Mouse (Mus musculus) hindbrain, embryonic 14.5 days (tissue): ENCODE measurements around the gene Gramd1a. TPM values are rescaled to one million over a fixed set of nuclear protein-coding genes. Genes with fewer than 3 reads are reported as not detected.

ENCODE experiments used
- ATAC-seq: fragments of 200-750 bp; cut with Nextera tagmentation; 2 replicates; pipeline ENCODE4 v1.8.0; 2017; ENCODE audit warnings: moderate number of reproducible peaks, mild to moderate bottlenecking, moderate TSS enrichment, moderate library complexity; ENCODE audit not compliant: low FRiP score
- DNase-seq: peaks from one replicate; pipeline ENCODE4 v3.0.0-alpha.2; 2015; ENCODE audit warnings: low spot score
- H3K27ac ChIP-seq: fragments of 300-500 bp; sonication (generic); 2 replicates; pipeline ENCODE4 v1.5.1; 2014; ENCODE audit warnings: mild to moderate bottlenecking, moderate library complexity
- H3K27me3 ChIP-seq: fragments of 300-500 bp; sonication (generic); 2 replicates; pipeline ENCODE4 v1.6.1; 2014; ENCODE audit warnings: mild to moderate bottlenecking, low read length, mixed read lengths; ENCODE audit not compliant: control insufficient read depth, insufficient read depth
- H3K36me3 ChIP-seq: fragments of 300-500 bp; sonication (generic); replicated peaks from 2 replicates; pipeline ENCODE4 v1.6.1; 2014; ENCODE audit not compliant: control insufficient read depth, insufficient read depth
- H3K4me1 ChIP-seq: fragments of 300-500 bp; sonication (generic); replicated peaks from 2 replicates; pipeline ENCODE4 v1.6.1; 2014; ENCODE audit warnings: antibody characterized with exemption, low read length, mixed read lengths; ENCODE audit not compliant: control insufficient read depth, insufficient read depth
- H3K4me2 ChIP-seq: fragments of 300-500 bp; sonication (generic); replicated peaks from 2 replicates; pipeline ENCODE4 v1.6.1; 2014; ENCODE audit warnings: mild to moderate bottlenecking, moderate library complexity
- H3K4me3 ChIP-seq: fragments of 300-500 bp; sonication (generic); replicated peaks from 2 replicates; pipeline ENCODE4 v1.5.1; 2014; ENCODE audit warnings: mild to moderate bottlenecking, low read length
- H3K9ac ChIP-seq: fragments of 300-500 bp; sonication (generic); 2 replicates; pipeline ENCODE4 v1.6.1; 2014
- H3K9me3 ChIP-seq: fragments of 300-500 bp; sonication (generic); 2 replicates; pipeline ENCODE4 v1.6.1; 2016; ENCODE audit warnings: low read length; ENCODE audit not compliant: control insufficient read depth
- WGBS: fragments of 180-500 bp; shearing (Covaris S2); extraction: QIAGEN DNeasy Blood & Tissue Kit; methylation state at CpG from one replicate; pipeline ENCODE4 v1.1.7; 2014; 5-methylcytosine and 5-hydroxymethylcytosine counted together
- polyA plus RNA-seq: library from polyadenylated mRNA; unstranded; fragments of >200 nt; fragmentation: Nextera tagmentation; extraction: Ambion mirVana; gene quantifications from 2 replicates; pipeline ENCODE4 v1.2.1, GENCODE M21; 2014

The Gramd1a gene
- polyA plus RNA-seq, 1 experiment from 2014 or later = 191 TPM

GRCm38 (mm10) chr7:31094774-31095501 is 60.8 kb downstream of the Gramd1a start:
- Histone ChIP-seq H3K27me3 (no peaks in the 10 kb centered on the region), H3K4me3 (no peak overlapping the region), H3K27ac (no peak overlapping the region), H3K9me3 (no peaks in the 10 kb centered on the region), H3K4me2 (no peak overlapping the region), H3K4me1 (no peaks in the 10 kb centered on the region), H3K36me3 (no peaks in the 10 kb centered on the region), H3K9ac (no peak overlapping the region)
- DNase-seq = no peak
- WGBS = 26% methylated on average over 12 of the region's 12 CpGs
- no peak for ATAC-seq

- ATAC-seq = no peak
Measured at GRCm38 (mm10) chr7:31089721-31090120, 66.0 kb downstream of the Gramd1a start.

GRCm38 (mm10) chr7:31088206-31088605 is 67.5 kb downstream of the Gramd1a start:
- 70% methylated on average over 3 of the region's 3 CpGs for WGBS
- no peak for ATAC-seq
- no peak overlapping the region for H3K4me3 ChIP-seq

More at GRCm38 (mm10) chr7:31089721-31090120, 66.0 kb downstream of the Gramd1a start:
- Histone ChIP-seq H3K4me3 (no peak overlapping the region), H3K9me3 (no peaks in the 10 kb centered on the region), H3K36me3 (no peaks in the 10 kb centered on the region), H3K27me3 (no peaks in the 10 kb centered on the region), H3K9ac (no peak overlapping the region), H3K4me1 (no peaks in the 10 kb centered on the region), H3K27ac (no peak overlapping the region), H3K4me2 (no peak overlapping the region)
- no peak for DNase-seq
- WGBS = 92% methylated on average over 2 of the region's 2 CpGs

GRCm38 (mm10) chr7:31087262-31087661 is 68.4 kb downstream of the Gramd1a start:
- no peak overlapping the region for H3K9ac ChIP-seq
- H3K27ac ChIP-seq = no peak overlapping the region
- no peak for DNase-seq
- no peaks in the 10 kb centered on the region for H3K36me3 ChIP-seq
- no peaks in the 10 kb centered on the region for H3K27me3 ChIP-seq
- no peak overlapping the region for H3K4me3 ChIP-seq
- H3K4me2 ChIP-seq = no peak overlapping the region
- 71% methylated on average over 2 of the region's 2 CpGs for WGBS
- H3K9me3 ChIP-seq = no peaks in the 10 kb centered on the region
- H3K4me1 ChIP-seq = 0 out of 2 replicates have a peak, but pooled peaks cover 4% of the 10 kb centered on the region
- ATAC-seq = no peak

More at GRCm38 (mm10) chr7:31088206-31088605, 67.5 kb downstream of the Gramd1a start:
- Histone ChIP-seq H3K27ac (no peak overlapping the region), H3K4me2 (no peak overlapping the region), H3K36me3 (no peaks in the 10 kb centered on the region), H3K9me3 (no peaks in the 10 kb centered on the region), H3K9ac (no peak overlapping the region), H3K27me3 (no peaks in the 10 kb centered on the region), H3K4me1 (0 out of 2 replicates have a peak, but pooled peaks cover under 1% of the 10 kb centered on the region)
- no peak for DNase-seq

GRCm38 (mm10) chr7:31086175-31086755 is 69.4 kb downstream of the Gramd1a start:
- no peak for ATAC-seq
- H3K27me3 ChIP-seq = no peaks in the 10 kb centered on the region
- H3K4me2 ChIP-seq = no peak overlapping the region
- no peak overlapping the region for H3K9ac ChIP-seq
- H3K4me3 ChIP-seq = no peak overlapping the region
- H3K27ac ChIP-seq = no peak overlapping the region
- H3K9me3 ChIP-seq = no peaks in the 10 kb centered on the region
- 95% methylated on average over 9 of the region's 9 CpGs for WGBS
- DNase-seq = no peak
- no peaks in the 10 kb centered on the region for H3K36me3 ChIP-seq
- H3K4me1 ChIP-seq = 0 out of 2 replicates have a peak, but pooled peaks cover 4% of the 10 kb centered on the region

- DNase-seq = no peak
- ATAC-seq = no peak
- Histone ChIP-seq H3K9ac (no peak overlapping the region), H3K4me1 (0 out of 2 replicates have a peak, but pooled peaks cover 4% of the 10 kb centered on the region), H3K36me3 (no peaks in the 10 kb centered on the region), H3K9me3 (no peaks in the 10 kb centered on the region), H3K4me3 (no peak overlapping the region), H3K27ac (no peak overlapping the region), H3K4me2 (no peak overlapping the region), H3K27me3 (no peaks in the 10 kb centered on the region)
- 0% methylated on average over 3 of the region's 3 CpGs for WGBS
Measured at GRCm38 (mm10) chr7:31085171-31085570, 70.5 kb downstream of the Gramd1a start.

GRCm38 (mm10) chr7:31084140-31084539 is 71.6 kb downstream of the Gramd1a start:
- no peak overlapping the region for H3K27ac ChIP-seq
- ATAC-seq = no peak

GRCm38 (mm10) chr7:31082831-31083588 is 72.7 kb downstream of the Gramd1a start:
- no peaks in the 10 kb centered on the region for H3K27me3 ChIP-seq
- no peaks in the 10 kb centered on the region for H3K36me3 ChIP-seq
- no peak for DNase-seq
- 63% methylated on average over 14 of the region's 14 CpGs for WGBS
- H3K4me1 ChIP-seq = 0 out of 2 replicates have a peak, but pooled peaks cover 4% of the 10 kb centered on the region
- H3K4me2 ChIP-seq = no peak overlapping the region
- H3K9ac ChIP-seq = no peak overlapping the region
- H3K9me3 ChIP-seq = no peaks in the 10 kb centered on the region
- no peak overlapping the region for H3K27ac ChIP-seq
- no peak; the same call in 1 of the 2 replicates for ATAC-seq
- H3K4me3 ChIP-seq = no peak overlapping the region

More at GRCm38 (mm10) chr7:31084140-31084539, 71.6 kb downstream of the Gramd1a start:
- H3K4me2 ChIP-seq = no peak overlapping the region
- H3K4me1 ChIP-seq = 0 out of 2 replicates have a peak, but pooled peaks cover 4% of the 10 kb centered on the region
- no peaks in the 10 kb centered on the region for H3K27me3 ChIP-seq
- no peak overlapping the region for H3K9ac ChIP-seq
- H3K36me3 ChIP-seq = no peaks in the 10 kb centered on the region
- no peaks in the 10 kb centered on the region for H3K9me3 ChIP-seq
- H3K4me3 ChIP-seq = no peak overlapping the region
- no peak for DNase-seq
- 53% methylated on average over 9 of the region's 9 CpGs for WGBS

- Histone ChIP-seq H3K4me3 (no peak overlapping the region), H3K27ac (no peak overlapping the region), H3K9ac (no peak overlapping the region), H3K9me3 (no peaks in the 10 kb centered on the region), H3K36me3 (no peaks in the 10 kb centered on the region), H3K4me2 (no peak overlapping the region), H3K4me1 (0 out of 2 replicates have a peak, but pooled peaks cover 4% of the 10 kb centered on the region), H3K27me3 (no peaks in the 10 kb centered on the region)
- DNase-seq = no peak
- no peak for ATAC-seq
Measured at GRCm38 (mm10) chr7:31082106-31082505, 73.6 kb downstream of the Gramd1a start.
